Mouse (Mus musculus) hindbrain, embryonic 16.5 days (tissue): ENCODE data around the gene Rgl1. TPM values are rescaled to one million over a fixed set of nuclear protein-coding genes. Genes with fewer than 3 reads are reported as not detected.

ENCODE experiments used
- ATAC-seq: fragments of 200-750 bp; cut with Nextera tagmentation; 2 replicates; pipeline ENCODE4 v1.8.0; 2017; ENCODE audit warnings: moderate TSS enrichment, moderate library complexity
- H3K27ac ChIP-seq: fragments of 300-500 bp; sonication (generic); 2 replicates; pipeline ENCODE4 v1.5.1; 2014; ENCODE audit warnings: low read depth, mild to moderate bottlenecking, control low read depth, low read length, moderate library complexity
- H3K27me3 ChIP-seq: fragments of 300-500 bp; sonication (generic); replicated peaks from 2 replicates; pipeline ENCODE4 v1.6.1; 2014; ENCODE audit warnings: low read length; ENCODE audit not compliant: control insufficient read depth, insufficient read depth
- H3K36me3 ChIP-seq: fragments of 300-500 bp; sonication (generic); 2 replicates; pipeline ENCODE4 v1.6.1; 2014; ENCODE audit warnings: mild to moderate bottlenecking, low read length, moderate library complexity, mixed read lengths; ENCODE audit not compliant: control insufficient read depth, insufficient read depth
- H3K4me1 ChIP-seq: fragments of 300-500 bp; sonication (generic); 2 replicates; pipeline ENCODE4 v1.6.1; 2014; ENCODE audit warnings: low read depth, low read length; ENCODE audit not compliant: control insufficient read depth, insufficient read depth
- H3K4me2 ChIP-seq: fragments of 300-500 bp; sonication (generic); 2 replicates; pipeline ENCODE4 v1.6.1; 2014; ENCODE audit warnings: mild to moderate bottlenecking, low read length, control low read depth, moderate library complexity
- H3K4me3 ChIP-seq: fragments of 300-500 bp; sonication (generic); 2 replicates; pipeline ENCODE4 v1.5.1; 2014; ENCODE audit warnings: mild to moderate bottlenecking, low read length, control low read depth, moderate library complexity
- H3K9ac ChIP-seq: fragments of 300-500 bp; sonication (generic); 2 replicates; pipeline ENCODE4 v1.6.1; 2014; ENCODE audit warnings: low read depth, mild to moderate bottlenecking, control low read depth, low read length, moderate library complexity
- H3K9me3 ChIP-seq: fragments of 300-500 bp; sonication (generic); 2 replicates; pipeline ENCODE4 v1.6.1; 2014; ENCODE audit warnings: mild to moderate bottlenecking, low read length, moderate library complexity; ENCODE audit not compliant: control insufficient read depth
- WGBS: fragments of 180-500 bp; shearing (Covaris S2); extraction: QIAGEN DNeasy Blood & Tissue Kit; methylation state at CpG from one replicate; pipeline ENCODE4 v1.1.7; 2014; 5-methylcytosine and 5-hydroxymethylcytosine counted together
- polyA plus RNA-seq: library from polyadenylated mRNA; unstranded; fragments of >200 nt; fragmentation: Nextera tagmentation; extraction: Ambion mirVana; gene quantifications from 2 replicates; pipeline ENCODE4 v1.2.1, GENCODE M21; 2015

The Rgl1 gene
- polyA plus RNA-seq, 1 experiment from 2014 or later = 18.4 TPM

- H3K4me3 ChIP-seq = no peak overlapping the region
Measured at GRCm38 (mm10) chr1:152562877-152563276, 203.3 kb downstream of the Rgl1 start.

GRCm38 (mm10) chr1:152560477-152560876 is 205.7 kb downstream of the Rgl1 start:
- ATAC-seq = peak; percentile 50; the same call in 1 of the 2 replicates
- peak overlapping the region; percentile 66 for H3K27ac ChIP-seq
- no peaks in the 10 kb centered on the region for H3K9me3 ChIP-seq
- no peaks in the 10 kb centered on the region for H3K27me3 ChIP-seq
- H3K9ac ChIP-seq = no peak overlapping the region
- H3K4me2 ChIP-seq = no peak overlapping the region
- peaks cover 15% of the 10 kb centered on the region for H3K4me1 ChIP-seq
- 54% methylated on average over 5 of the region's 5 CpGs for WGBS
- no peak overlapping the region for H3K4me3 ChIP-seq
- H3K36me3 ChIP-seq = no peaks in the 10 kb centered on the region

More at GRCm38 (mm10) chr1:152562877-152563276, 203.3 kb downstream of the Rgl1 start:
- no peak for ATAC-seq
- Histone ChIP-seq H3K9ac (no peak overlapping the region), H3K4me1 (peaks cover 7% of the 10 kb centered on the region), H3K27me3 (no peaks in the 10 kb centered on the region), H3K36me3 (no peaks in the 10 kb centered on the region), H3K27ac (no peak overlapping the region), H3K9me3 (no peaks in the 10 kb centered on the region), H3K4me2 (no peak overlapping the region)
- whole genome bisulfite sequencing = 68% methylated on average over 6 of the region's 6 CpGs

- Histone ChIP-seq H3K36me3 (peaks cover 4% of the 10 kb centered on the region; the same call in 1 of the 2 replicates), H3K9me3 (no peaks in the 10 kb centered on the region), H3K27ac (0 out of 2 replicates have a peak overlapping the region, but pooled peaks have one; percentile 14), H3K4me2 (no peak overlapping the region; the same call in 1 of the 2 replicates), H3K9ac (no peak overlapping the region), H3K4me3 (no peak overlapping the region), H3K4me1 (peaks cover 15% of the 10 kb centered on the region), H3K27me3 (no peaks in the 10 kb centered on the region)
- ATAC-seq = peak; percentile 80
- 23% methylated on average over 14 of the region's 14 CpGs for WGBS
Measured at GRCm38 (mm10) chr1:152556576-152557281, 209.4 kb downstream of the Rgl1 start.

DNA sequence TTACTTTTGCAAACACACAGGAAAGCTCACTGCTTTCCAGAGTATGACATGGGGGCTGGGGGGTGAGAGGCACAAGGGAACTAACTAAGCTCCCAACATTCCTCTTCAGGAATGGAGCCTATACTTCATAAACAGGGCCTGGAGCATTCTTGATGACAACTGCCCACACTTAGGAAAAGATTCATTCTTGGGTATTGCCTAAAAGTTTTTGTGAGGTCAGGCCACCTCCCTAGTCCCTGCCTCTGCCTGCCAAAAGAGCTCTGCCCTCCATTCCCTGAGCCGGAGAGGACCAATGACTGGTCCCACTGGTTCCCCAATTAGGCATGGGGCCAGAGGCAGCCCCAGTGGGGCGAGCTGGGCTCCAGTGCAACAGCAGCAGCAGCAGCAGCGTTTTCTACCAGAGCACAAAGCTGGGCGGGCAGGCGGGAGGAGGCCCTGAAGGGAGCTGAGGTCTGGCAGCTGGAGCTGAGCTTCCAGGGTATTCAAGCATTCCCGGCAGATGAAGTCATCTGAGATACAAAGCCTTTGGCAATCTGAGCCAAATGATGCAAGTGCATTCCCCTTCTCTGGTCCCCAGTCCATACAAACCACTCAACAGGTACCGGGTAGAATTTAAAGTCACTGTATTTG is 210.1 kb downstream of the Rgl1 start:
- ATAC-seq = peak; percentile 92
- no peak overlapping the region for H3K4me3 ChIP-seq
- H3K9me3 ChIP-seq = no peaks in the 10 kb centered on the region
- peaks cover 5% of the 10 kb centered on the region; the same call in 1 of the 2 replicates for H3K36me3 ChIP-seq
- peak overlapping the region; percentile 73 for H3K27ac ChIP-seq
- H3K27me3 ChIP-seq = no peaks in the 10 kb centered on the region
- peaks cover 15% of the 10 kb centered on the region for H3K4me1 ChIP-seq
- H3K9ac ChIP-seq = peak overlapping the region; percentile 45
- 18% methylated on average over 7 of the region's 7 CpGs for WGBS
- H3K4me2 ChIP-seq = no peak overlapping the region

DNA sequence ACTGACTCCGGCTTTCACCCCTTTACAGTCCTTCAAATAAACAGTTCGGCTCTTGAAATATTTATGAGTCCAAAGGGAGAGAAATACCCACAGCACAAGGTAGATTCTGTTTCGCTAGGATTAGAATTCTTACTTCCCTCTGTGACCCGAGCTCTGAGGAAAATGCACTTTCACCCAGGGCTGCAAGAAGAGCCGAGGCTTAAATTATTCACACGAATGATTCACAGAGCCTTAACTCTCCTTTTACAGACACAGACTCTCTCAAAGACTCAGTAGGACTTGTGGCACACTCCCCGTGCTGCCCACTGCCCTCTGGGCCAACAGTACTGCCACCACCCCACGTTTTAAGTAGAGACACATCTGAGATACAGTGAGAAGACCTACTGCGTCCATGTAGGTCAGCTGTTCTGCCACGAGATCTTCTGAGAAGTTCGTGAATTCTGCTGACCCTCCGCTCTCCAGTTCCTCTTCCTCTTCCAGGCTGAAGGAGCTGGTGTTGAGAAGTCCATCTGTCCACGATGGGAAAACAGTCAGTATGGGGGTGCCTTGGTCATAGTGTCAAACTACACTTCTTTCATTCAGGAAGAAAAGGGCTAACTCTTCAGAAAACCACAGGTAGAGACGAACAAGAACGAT is 212.1 kb downstream of the Rgl1 start:
- Histone ChIP-seq H3K4me2 (no peak overlapping the region), H3K9me3 (no peaks in the 10 kb centered on the region), H3K27me3 (no peaks in the 10 kb centered on the region), H3K9ac (no peak overlapping the region), H3K4me3 (no peak overlapping the region), H3K27ac (no peak overlapping the region), H3K4me1 (peaks cover 10% of the 10 kb centered on the region), H3K36me3 (peaks cover 5% of the 10 kb centered on the region; the same call in 1 of the 2 replicates)
- ATAC-seq = no peak
- WGBS = 82% methylated on average over 15 of the region's 15 CpGs

- Histone ChIP-seq H3K9me3 (no peaks in the 10 kb centered on the region), H3K27me3 (no peaks in the 10 kb centered on the region), H3K4me2 (no peak overlapping the region), H3K9ac (no peak overlapping the region), H3K36me3 (peaks cover 8% of the 10 kb centered on the region; the same call in 1 of the 2 replicates), H3K4me1 (peaks cover 2% of the 10 kb centered on the region), H3K27ac (no peak overlapping the region), H3K4me3 (no peak overlapping the region)
- no peak for ATAC-seq
- 84% methylated on average over 3 of the region's 3 CpGs for WGBS
Measured at GRCm38 (mm10) chr1:152550973-152551372, 215.2 kb downstream of the Rgl1 start.

DNA sequence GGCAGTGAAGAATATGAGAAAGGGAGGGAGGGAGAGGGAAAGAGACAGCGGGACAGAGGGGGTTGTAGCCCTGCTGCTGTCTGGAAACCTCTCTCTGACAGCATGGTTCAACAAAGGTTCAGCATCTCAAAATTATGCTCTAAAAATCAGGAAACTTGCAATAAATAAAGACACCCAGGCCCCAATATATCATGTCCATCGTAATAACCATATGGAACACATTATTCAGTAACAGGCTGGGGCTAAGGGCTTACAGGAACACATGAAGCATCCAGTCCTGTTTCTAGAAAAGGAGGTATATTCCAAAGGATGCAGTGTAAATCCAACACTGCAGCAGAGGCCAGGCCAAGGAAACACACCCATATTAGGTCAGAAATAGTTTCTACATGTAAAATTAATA is 215.6 kb downstream of the Rgl1 start:
- Histone ChIP-seq H3K4me3 (no peak overlapping the region), H3K27ac (no peak overlapping the region), H3K9me3 (no peaks in the 10 kb centered on the region), H3K36me3 (peaks cover 9% of the 10 kb centered on the region; the same call in 1 of the 2 replicates), H3K4me1 (no peaks in the 10 kb centered on the region; the same call in 1 of the 2 replicates), H3K9ac (no peak overlapping the region), H3K4me2 (no peak overlapping the region), H3K27me3 (no peaks in the 10 kb centered on the region)
- no peak for ATAC-seq
- WGBS = 89% methylated on average over 2 of the region's 2 CpGs

DNA sequence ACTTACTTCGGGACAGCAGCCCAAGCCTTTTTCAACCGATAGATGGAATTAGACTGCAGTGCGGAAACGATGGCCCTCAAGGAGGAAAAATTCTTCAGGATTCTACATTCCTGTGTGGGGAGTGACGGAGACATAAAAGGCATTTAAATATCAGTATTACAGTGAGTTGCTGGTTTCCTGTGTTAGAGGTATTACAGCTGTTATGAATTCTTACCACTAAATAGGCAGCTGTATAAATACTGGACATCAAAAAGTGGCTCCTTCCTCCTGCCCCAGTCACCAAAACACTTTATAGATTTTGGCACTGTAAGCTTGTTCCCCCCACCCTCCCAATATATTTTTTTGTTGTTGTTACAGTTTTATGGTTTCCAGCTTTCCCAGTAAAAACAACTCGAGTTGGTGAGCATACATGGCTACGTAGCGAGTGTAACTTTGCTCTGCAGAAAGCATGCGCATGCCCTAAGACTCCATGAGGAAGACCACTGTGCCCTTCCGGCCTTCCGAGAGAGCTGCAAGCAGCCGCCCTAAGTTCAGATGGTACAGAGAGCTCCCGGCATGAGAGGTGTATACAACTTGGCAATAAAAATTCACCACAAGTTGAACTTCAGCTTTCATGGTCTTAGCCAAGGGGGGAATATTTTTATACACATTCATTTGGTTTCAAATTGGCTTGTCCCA is 217.0 kb downstream of the Rgl1 start:
- H3K9me3 ChIP-seq = no peaks in the 10 kb centered on the region
- no peak overlapping the region for H3K27ac ChIP-seq
- 91% methylated on average over 13 of the region's 13 CpGs for WGBS
- H3K27me3 ChIP-seq = no peaks in the 10 kb centered on the region
- H3K9ac ChIP-seq = no peak overlapping the region
- no peak overlapping the region for H3K4me3 ChIP-seq
- peaks cover 9% of the 10 kb centered on the region for H3K36me3 ChIP-seq
- H3K4me2 ChIP-seq = no peak overlapping the region
- no peak for ATAC-seq
- no peaks in the 10 kb centered on the region for H3K4me1 ChIP-seq
